Mouse (Mus musculus) retina, embryonic 14.5 days (tissue): ENCODE results near the gene Ccdc33.

Experiments
- DNase-seq: peaks from one replicate; pipeline ENCODE4 v3.0.0-alpha.2; 2015; ENCODE audit warnings: low spot score

The Ccdc33 gene

DNA sequence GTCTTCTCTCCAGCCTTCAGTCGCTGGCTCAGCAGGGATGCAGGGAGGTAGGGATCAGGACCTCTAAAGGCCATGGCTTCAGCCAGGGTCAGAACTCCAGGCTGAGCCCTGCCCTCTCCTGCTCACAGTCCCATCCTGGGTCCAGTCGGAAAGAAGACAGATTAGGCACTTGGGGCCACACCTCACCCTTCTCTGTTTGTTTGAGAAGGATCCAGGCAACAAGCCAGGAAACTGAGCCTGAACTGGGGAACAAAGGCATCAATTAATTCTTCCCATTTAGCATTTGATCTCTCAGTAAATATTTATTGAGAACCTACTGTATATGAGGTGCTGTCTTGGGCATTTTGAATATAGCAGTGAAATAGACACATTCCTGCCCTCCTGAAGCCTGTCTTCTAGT is at the start of gene Ccdc33:
TSS of gene Ccdc33 (minus strand) at position 153 of the 400 bp plus-strand sequence.
- DNase-seq = no peak

DNA sequence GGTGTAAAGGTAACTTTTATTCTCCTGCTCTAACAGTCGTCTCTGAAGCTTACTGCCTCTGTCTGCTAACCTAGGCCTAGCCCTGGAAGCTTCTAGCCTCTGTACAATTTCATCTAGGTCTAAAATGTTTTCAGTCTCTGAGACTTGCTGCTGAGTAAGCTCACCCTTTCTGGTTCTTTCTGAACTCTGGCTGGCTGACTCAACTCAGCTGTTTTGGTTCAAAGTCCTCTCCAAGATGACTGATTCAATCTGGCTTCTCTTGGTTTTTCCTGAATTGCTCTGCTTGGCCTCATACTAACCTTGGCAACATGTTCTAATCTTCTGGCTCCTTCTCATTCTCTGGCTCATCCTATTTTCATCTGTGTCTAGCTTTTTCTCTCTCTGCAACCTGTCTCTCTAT is 47.2 kb upstream of the Ccdc33 start:
- DNase-seq = no peak

GRCm38 (mm10) chr9:58163146-58163545 is 44.5 kb upstream of the Ccdc33 start:
- DNase-seq = no peak

DNA sequence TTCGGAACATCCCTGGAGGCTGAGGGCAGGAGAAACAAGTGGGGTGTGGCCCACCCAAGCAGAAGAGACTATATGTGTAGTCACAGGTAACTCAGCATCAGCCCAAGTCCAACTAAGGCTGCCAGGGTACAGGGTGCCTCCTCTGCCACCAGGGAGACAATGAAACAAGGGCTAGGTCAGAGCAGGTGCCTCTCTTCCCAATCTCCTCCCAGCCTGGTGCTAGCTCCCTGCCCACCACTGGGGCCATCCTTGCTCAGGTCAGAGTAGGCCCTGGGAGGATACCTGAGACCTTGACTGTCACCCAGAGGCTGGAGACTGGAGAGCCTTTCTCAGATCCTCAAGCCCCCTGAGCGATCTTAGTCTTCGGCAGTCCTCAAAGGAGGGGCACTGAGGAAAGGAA is 43.5 kb upstream of the Ccdc33 start:
- DNase-seq = no peak

GRCm38 (mm10) chr9:58160315-58160714 is 41.7 kb upstream of the Ccdc33 start:
- no peak for DNase-seq

- DNase-seq = no peak
Observed at GRCm38 (mm10) chr9:58159855-58160254, 41.2 kb upstream of the Ccdc33 start.

GRCm38 (mm10) chr9:58158541-58159311 is 40.1 kb upstream of the Ccdc33 start:
- DNase-seq = no peak

DNA sequence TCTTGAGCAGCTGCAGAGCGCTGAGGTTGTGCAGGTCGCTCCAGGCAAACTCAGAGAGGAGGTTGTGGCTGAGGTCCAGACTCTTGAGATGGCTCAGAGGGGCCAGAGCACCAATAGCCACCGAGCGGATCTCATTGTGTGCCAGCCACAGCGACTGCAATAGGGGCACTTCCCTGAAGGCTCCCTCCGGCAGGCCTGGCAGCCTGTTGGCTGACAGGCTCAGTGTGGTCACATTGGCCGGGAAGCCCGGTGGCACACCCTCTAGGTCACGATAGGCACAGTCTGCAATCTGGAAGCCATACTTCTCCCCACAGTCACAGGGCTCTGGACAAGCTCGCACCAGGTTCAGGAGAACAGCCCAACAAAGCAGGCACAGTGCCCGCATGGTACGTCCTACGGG is 39.2 kb upstream of the Ccdc33 start:
- no peak for DNase-seq

GRCm38 (mm10) chr9:58156819-58157560 is 38.4 kb upstream of the Ccdc33 start:
- DNase-seq = no peak

DNA sequence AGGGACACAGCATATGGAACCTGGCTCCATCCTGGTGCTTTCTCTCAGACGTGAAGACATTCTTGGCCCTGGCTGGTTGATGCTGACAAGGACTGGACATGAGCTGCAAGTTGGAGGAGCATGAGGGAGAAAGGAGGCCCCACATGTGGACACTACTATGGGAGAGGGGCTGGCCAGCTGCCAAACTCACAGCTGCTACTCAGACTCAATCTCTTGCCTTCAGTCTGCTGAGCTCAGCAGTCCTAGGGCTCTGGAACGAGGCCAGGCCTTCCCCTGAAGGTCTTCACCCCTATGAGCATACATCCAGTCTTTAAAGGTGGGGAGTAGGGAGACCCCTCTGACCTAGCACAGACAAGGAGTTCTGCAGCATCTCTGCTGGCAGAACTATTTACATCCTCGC is 36.7 kb upstream of the Ccdc33 start:
- peak; percentile 49 for DNase-seq

DNA sequence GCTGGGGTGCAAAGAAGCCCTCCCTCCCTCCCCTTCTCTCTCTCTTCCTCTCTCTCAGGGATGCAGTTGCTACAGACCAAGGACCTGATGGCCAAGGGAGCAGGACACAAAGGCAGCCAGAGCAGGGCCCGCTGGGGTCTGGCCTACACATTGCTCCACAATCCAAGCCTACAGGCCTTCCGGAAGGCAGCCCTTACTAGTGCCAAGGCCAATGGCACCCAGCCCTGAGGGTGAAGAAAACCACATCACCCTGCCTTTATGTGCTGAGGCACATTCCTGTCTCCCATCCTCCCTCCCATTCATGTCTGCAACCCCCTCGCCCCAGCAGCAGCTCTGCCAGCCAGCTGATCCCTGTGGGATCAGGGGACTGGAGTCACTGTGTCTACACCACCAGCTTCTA is 34.5 kb upstream of the Ccdc33 start:
- no peak for DNase-seq

GRCm38 (mm10) chr9:58150733-58151361 is 32.2 kb upstream of the Ccdc33 start:
- DNase-seq = no peak

- DNase-seq = no peak
Observed at GRCm38 (mm10) chr9:58148806-58149205, 30.2 kb upstream of the Ccdc33 start.

DNA sequence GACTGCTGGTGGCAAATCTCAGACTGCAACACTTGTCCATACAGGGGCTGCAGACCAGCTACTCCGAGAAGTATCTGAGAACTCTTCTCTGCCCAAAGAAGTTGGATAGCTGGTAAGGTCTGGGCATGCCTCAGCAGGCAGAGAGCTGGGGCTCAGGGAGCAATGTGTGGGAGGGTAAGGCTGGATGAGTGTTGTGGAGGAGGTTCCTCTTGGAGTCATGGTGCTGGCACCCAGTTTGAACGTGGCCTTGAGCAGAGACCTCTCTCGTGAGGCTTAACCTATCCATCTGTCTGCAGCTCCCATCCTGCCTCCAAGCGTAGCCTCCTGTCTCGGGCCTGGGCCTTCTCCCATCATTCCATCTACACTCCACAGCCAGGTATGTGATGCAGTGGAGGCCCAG is 26.8 kb upstream of the Ccdc33 start:
- DNase-seq = no peak

DNA sequence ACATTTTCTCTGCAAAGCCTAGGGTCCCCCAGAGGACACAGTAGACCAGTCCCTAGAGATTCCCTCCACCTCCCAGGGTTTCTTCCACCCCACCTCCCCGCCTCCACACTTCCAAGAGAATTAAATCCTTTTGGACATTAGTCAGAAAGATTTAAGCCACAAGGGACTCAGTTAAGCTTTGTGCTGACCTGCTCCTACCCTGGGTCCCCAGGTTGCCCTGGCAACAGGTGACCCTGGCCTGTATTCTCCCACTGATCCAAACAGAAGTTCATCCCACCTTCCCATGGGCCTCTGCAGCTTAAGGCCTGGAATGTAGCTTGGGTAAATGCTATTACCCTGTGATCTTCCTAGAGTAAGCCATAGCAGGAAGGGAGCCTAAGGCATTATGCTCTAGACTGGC is 26.0 kb upstream of the Ccdc33 start:
- peak; percentile 57 for DNase-seq

DNA sequence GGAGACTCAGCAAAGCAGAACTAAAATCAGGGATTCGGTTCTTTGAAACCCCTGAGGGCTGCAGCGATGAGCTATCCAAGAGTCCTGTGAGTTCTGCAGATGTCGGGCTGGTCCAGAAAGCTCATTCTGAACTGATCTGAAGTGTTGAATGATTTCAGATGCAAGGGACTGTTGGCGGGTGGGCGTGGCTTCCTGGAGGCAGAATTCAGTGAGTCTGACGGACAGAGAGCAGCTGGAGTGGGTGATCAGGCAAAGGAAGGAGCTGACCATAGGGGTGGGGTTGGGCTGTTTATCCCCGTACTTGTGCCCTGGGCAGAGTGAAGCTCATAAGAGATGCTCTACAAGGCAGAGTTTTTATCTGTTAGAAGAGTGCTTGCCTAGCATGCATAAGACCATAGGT is 24.8 kb upstream of the Ccdc33 start:
- DNase-seq = no peak

DNA sequence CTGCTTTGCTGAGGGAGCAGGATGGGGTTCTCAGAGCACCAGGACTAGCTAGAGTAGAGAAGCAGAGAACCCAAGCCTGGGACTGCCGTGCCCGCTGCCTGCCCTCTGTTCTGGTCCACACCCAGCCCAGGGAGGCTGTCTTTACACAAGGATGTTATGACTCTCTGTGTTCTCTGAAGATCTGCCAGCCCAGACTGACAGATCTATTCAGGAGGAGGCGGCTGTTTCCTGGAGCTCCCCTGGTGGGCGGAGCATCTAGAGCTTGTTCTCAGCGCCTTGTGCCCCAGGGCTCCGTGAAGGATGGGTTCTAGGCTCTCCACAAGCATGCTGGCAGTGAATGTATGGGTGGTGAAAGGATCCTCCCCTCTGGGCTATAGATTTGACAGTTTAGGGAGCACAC is 21.3 kb upstream of the Ccdc33 start:
- DNase-seq = no peak

DNA sequence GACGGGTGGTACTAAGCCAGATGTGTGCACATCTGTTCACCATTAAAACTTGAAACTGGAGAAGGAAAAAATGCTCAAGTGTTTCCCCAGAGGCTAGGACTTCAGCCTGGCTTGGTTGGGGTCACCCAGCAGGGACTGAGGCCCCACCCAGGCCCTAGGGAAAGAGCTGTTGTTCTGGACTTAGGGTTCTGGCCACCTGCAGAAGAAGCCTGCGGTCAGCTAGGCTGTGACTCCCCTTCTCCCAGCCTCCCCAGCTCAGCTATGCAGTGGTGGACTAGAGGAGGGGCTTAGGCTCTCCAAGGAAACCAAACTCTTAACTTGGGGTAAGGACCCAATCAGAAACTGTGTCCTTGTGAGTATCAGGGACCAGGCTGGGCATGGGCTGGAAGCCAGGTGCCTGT is 17.3 kb upstream of the Ccdc33 start:
- DNase-seq = no peak

- DNase-seq = no peak
Observed at GRCm38 (mm10) chr9:58134906-58135305, 16.3 kb upstream of the Ccdc33 start.

DNA sequence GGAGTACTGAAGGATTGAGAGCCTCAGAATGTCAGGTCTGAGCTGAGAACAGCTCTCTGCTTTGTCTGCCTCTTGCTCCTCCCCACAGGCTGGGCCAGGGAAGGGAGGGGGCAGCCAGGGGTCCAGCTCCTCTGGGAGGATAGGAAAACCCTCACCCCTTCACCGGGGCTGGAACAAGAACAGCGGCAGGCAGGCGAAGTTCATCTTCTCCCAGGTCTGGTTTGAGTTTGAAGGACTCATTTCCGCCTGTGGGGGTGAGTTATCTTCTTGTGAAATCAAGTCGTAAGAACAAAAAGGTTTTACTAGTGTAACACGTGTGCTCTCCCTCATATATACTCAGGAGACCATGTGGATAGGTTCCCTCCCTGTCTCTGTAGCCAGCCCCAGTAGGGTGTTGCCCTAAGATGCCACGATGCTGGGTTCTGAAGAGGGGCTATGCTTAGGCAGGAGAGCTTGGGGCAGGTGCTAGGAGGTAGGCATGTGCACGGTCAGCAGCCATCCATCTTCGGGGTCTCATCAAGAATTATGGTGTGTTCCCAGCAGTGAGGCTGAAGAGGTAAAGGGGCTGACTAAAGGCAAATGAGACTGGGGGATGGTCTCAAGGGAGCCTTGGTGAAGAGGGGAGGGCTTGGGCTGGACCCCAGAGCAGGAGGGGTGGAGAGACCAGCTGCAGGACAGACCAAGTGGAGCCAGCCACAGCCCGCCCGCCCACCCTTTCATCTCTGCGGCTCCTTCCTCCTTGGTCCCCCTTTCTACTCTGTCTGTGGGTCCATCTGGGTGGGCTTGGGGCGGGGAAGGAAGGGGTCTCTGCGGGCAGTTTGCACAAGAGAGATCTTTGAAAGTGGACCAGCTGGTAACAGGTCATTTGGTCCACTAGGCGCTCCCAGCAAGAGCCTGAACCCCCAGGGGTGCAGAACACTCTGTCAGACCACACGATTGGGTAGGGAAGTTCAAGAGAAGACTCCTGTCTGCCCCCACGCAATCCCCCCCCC is 15.6 kb upstream of the Ccdc33 start:
- peak; percentile 66 for DNase-seq

- no peak for DNase-seq
Observed at GRCm38 (mm10) chr9:58131735-58132134, 13.1 kb upstream of the Ccdc33 start.

DNA sequence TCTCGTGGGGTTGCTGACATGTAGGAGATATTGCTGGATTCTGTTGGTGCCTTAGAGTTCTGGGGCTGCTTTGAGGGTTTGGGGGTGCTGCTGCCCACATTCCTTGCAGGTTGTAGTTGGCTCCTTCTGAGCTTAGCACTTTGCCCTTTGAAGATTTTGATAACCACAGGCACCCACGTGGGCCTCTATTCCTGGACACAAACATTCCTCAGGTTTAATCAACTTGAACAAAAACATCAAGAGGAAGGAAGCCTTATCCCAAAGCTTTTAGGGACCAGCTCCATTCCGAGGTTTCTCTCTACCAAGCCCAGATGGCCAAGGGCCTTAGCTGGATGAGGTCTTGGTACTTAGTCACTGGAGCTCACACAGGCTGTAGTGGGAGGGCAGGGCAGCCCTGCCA is 12.3 kb upstream of the Ccdc33 start:
- DNase-seq = no peak
